Comparison of ENCODE assay signal across 26 mouse cellular contexts in the genomic region with DNA sequence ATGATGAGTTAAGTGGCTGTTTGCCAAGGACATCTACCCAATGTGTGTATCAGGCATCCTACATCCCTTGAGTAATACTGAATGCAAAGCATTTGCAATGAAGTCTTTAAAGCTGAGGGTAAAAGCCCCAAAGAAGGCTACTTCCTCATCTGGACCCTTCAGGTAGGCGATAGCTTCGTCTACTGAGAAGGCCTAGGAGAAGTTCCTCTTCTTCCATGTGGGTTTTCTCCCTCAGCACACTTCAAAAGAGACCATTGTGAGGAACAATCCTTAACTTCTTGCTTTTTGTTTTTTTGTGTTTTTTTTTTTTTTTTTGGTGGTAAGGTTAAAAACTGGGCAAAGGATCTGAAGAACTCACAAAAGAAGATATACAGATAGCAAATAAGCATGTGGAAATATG. TPM values are rescaled to one million over a fixed set of nuclear protein-coding genes. Genes with fewer than 3 reads are reported as not detected.
A peak's percentile ranks its signal among the peaks of the same experiment; 100 is the strongest.
DNase-seq lines count a peak whose midpoint lies in the region; ATAC-seq and TF ChIP-seq lines count a peak whose summit lies in the region.
"Had no signal": no experiment of that assay in that cellular context is flagged by ENCODE, and none has a peak within 500 bp of the region (broad histone marks: within the 10 kb centered on the region; RNA-seq: fewer than 3 reads in every experiment).

No protein-coding gene starts in this region.

- H3K4me1 ChIP-seq in MEL (ENCODE audit: control insufficient read depth in 1 of 2, insufficient read depth in 2 of 2, low read length in 2 of 2) = peaks cover 0 to 14% of the 10 kb centered on the region in 2 experiments; a peak in 2 of 4 replicates
- no peaks in the 10 kb centered on the region for H3K4me1 ChIP-seq in liver, postnatal 0 days (ENCODE audit: insufficient read depth)
- H3K4me1 ChIP-seq: embryonic facial prominence, embryonic 13.5 days; embryonic facial prominence, embryonic 15.5 days; forebrain, embryonic 10.5 days; forebrain, embryonic 12.5 days had no signal

- no peak for TF ChIP-seq CTCF in MEL (IDR thresholded peaks at IDR 0.05 in 2 of 3, conservative IDR thresholded peaks at IDR 0.05 in 1 of 3; ENCODE audit: control insufficient read depth in 1 of 3, insufficient read depth in 1 of 3, low read depth in 2 of 3, low read length in 3 of 3, poor library complexity in 1 of 3, severe bottlenecking in 1 of 3)
- TF ChIP-seq CTCF in liver, postnatal 0 days (IDR thresholded peaks at IDR 0.05; ENCODE audit: low read depth) = no peak

- H3K4me3 ChIP-seq in MEL (ENCODE audit: control insufficient read depth in 1 of 2, insufficient read depth in 1 of 2, low read depth in 2 of 2, low read length in 2 of 2) = no peak overlapping the region
- no peak overlapping the region for H3K4me3 ChIP-seq in liver, postnatal 0 days (ENCODE audit: low read depth, low read length)
- H3K4me3 ChIP-seq: embryonic facial prominence, embryonic 13.5 days; embryonic facial prominence, embryonic 15.5 days; erythroblast, embryonic 14.5 days; forebrain, embryonic 10.5 days; forebrain, embryonic 12.5 days had no signal

- no peak overlapping the region for H3K27ac ChIP-seq in MEL (ENCODE audit: control insufficient read depth, low read depth, low read length)
- H3K27ac ChIP-seq in liver, postnatal 0 days (ENCODE audit: low read depth) = no peak overlapping the region
- H3K27ac ChIP-seq: embryonic facial prominence, embryonic 13.5 days; embryonic facial prominence, embryonic 15.5 days; forebrain, embryonic 10.5 days; forebrain, embryonic 12.5 days had no signal

- no peak overlapping the region for H3K4me2 ChIP-seq in liver, postnatal 0 days (ENCODE audit: low read depth, low read length)
- H3K4me2 ChIP-seq: embryonic facial prominence, embryonic 13.5 days; embryonic facial prominence, embryonic 15.5 days; forebrain, embryonic 12.5 days had no signal

- WGBS in liver, postnatal 0 days (ENCODE audit: insufficient replicate concordance) = 48% methylated on average over 2 of the region's 2 CpGs

- no peaks in the 10 kb centered on the region for H3K79me2 ChIP-seq in MEL (ENCODE audit: control insufficient read depth, insufficient read depth, low read length, poor library complexity)

- TF ChIP-seq POLR2A in MEL (IDR thresholded peaks at IDR 0.05; ENCODE audit: control insufficient read depth in 1 of 2, insufficient read depth in 1 of 2, low read depth in 1 of 2, low read length in 2 of 2, poor library complexity in 1 of 2) = no peak

- H3K27me3 ChIP-seq in MEL (ENCODE audit: control insufficient read depth in 1 of 2, insufficient read depth in 2 of 2, low read length in 2 of 2) = no peaks in the 10 kb centered on the region; a peak in 1 of 4 replicates
- no peaks in the 10 kb centered on the region for H3K27me3 ChIP-seq in liver, postnatal 0 days (ENCODE audit: insufficient read depth, low read length)
- H3K27me3 ChIP-seq: embryonic facial prominence, embryonic 13.5 days; embryonic facial prominence, embryonic 15.5 days; forebrain, embryonic 12.5 days; Patski had no signal

- no peaks in the 10 kb centered on the region for H3K9me3 ChIP-seq in MEL (replicated peaks; ENCODE audit: insufficient read depth, low read length)
- H3K9me3 ChIP-seq in liver, postnatal 0 days (ENCODE audit: low read length) = no peaks in the 10 kb centered on the region
- H3K9me3 ChIP-seq: embryonic facial prominence, embryonic 13.5 days; embryonic facial prominence, embryonic 15.5 days; forebrain, embryonic 10.5 days; forebrain, embryonic 12.5 days had no signal

- H3K36me3 ChIP-seq in MEL (ENCODE audit: control insufficient read depth in 1 of 2, insufficient read depth in 2 of 2, low read length in 2 of 2) = peaks cover 0 to 21% of the 10 kb centered on the region in 2 experiments; a peak in 2 of 4 replicates
- H3K36me3 ChIP-seq in liver, postnatal 0 days (replicated peaks; ENCODE audit: insufficient read depth, low read length) = no peaks in the 10 kb centered on the region
- H3K36me3 ChIP-seq: embryonic facial prominence, embryonic 13.5 days; embryonic facial prominence, embryonic 15.5 days; forebrain, embryonic 10.5 days; forebrain, embryonic 12.5 days; G1E had no signal

- no peak for TF ChIP-seq EP300 in MEL (IDR thresholded peaks at IDR 0.05; ENCODE audit: low read depth in 1 of 2, low read length in 2 of 2)
- TF ChIP-seq EP300 in liver, postnatal 0 days (IDR thresholded peaks at IDR 0.05; ENCODE audit: low read depth) = no peak

- DNase-seq in MEL (ENCODE audit: low read depth, low spot score) = peak; percentile 68
- DNase-seq in testis, postnatal 10 days (ENCODE audit: low spot score) = no peak
- no peak for DNase-seq in kidney, adult 18-20 months
- no peak for DNase-seq in liver, postnatal 0 days
- no peak for DNase-seq in c-Kit-positive CD71-positive TER-119-positive erythroid progenitor cells, embryonic 14.5 days (ENCODE audit: low spot score)
- DNase-seq: adrenal gland, adult 8-10 months; adrenal gland, postnatal 14 days; adrenal gland, postnatal 36 days; cerebellum, adult 11 months; cerebellum, adult 18-20 months; cerebellum, adult 8-10 months; cerebellum, adult 9-11 months; cerebellum, postnatal 25 days; embryo, embryonic 11 days had no signal

- TF ChIP-seq RAD21 in MEL (IDR thresholded peaks at IDR 0.05; ENCODE audit: low read depth, low read length) = no peak

- no peak overlapping the region for H3K9ac ChIP-seq in MEL (ENCODE audit: control insufficient read depth, low read depth, low read length, poor library complexity, severe bottlenecking)
- H3K9ac ChIP-seq in liver, postnatal 0 days (replicated peaks) = no peak overlapping the region
- H3K9ac ChIP-seq: embryonic facial prominence, embryonic 13.5 days; embryonic facial prominence, embryonic 15.5 days; forebrain, embryonic 12.5 days had no signal

- ATAC-seq in common myeloid progenitor, adult 5-6 weeks (replicated peaks; ENCODE audit: low read depth, poor library complexity, severe bottlenecking) = peak; percentile 52
- peak; percentile 46 to 51; a peak in 2 of 4 replicates for ATAC-seq in hematopoietic stem cell, adult 5-6 weeks (replicated peaks in 1 of 2; ENCODE audit: insufficient read depth in 1 of 2, low FRiP score in 2 of 2, low TSS enrichment in 1 of 2, low read depth in 1 of 2, poor library complexity in 2 of 2, severe bottlenecking in 2 of 2)
- no peak for ATAC-seq in liver, postnatal 0 days
- ATAC-seq: activated CD4-positive, CD25-positive, alpha-beta regulatory T cell, adult 4 months; forebrain, embryonic 14.5 days; forebrain, embryonic 16.5 days; Patski had no signal

TF ChIP-seq in MEL, 35 proteins besides CTCF, POLR2A, EP300 and RAD21:
- no peak for TF ChIP-seq CHD1 (IDR thresholded peaks at IDR 0.05; ENCODE audit: low read depth, low read length)
- TF ChIP-seq UBTF (IDR thresholded peaks at IDR 0.05; ENCODE audit: borderline replicate concordance, insufficient read depth, low read depth, low read length) = no peak
- peak; percentile 53; the same call in 1 of the 2 replicates for TF ChIP-seq ZNF384 (IDR thresholded peaks at IDR 0.05; ENCODE audit: low read depth, low read length)
- TF ChIP-seq USF2 (IDR thresholded peaks at IDR 0.05; ENCODE audit: borderline replicate concordance in 1 of 2, insufficient read depth in 1 of 2, low read depth in 1 of 2, low read length in 2 of 2) = no peak
- TF ChIP-seq ETS1 (IDR thresholded peaks at IDR 0.05; ENCODE audit: low read depth, low read length) = no peak
- TF ChIP-seq MYB (IDR thresholded peaks at IDR 0.05; ENCODE audit: low read depth, low read length) = no peak
- 0 out of 2 replicates have a peak, but pooled peaks have one; percentile 36 for TF ChIP-seq TBP (IDR thresholded peaks at IDR 0.05; ENCODE audit: low read depth, low read length)
- peak; percentile 76; the same call in 1 of the 2 replicates for TF ChIP-seq MYC (IDR thresholded peaks at IDR 0.05; ENCODE audit: low read depth, low read length)

RNA-seq across cellular contexts. Expression of gene Tspan8, which starts 12.9 kb away (rescaled TPM):
- 6.4 and 6.6 TPM in 2 replicates for total RNA-seq in MEL (2012; rRNA removed)
- polyA plus RNA-seq in MEL (2012; ENCODE audit: insufficient read depth in 1 of 2, insufficient read length in 2 of 2, low read depth in 1 of 2, low replicate concordance in 2 of 2, missing spikeins in 1 of 2) = 10 to 100 TPM in 1 of 2 experiments, not detected in 1; 16.9 TPM
- 28.3 and 31.6 TPM in 2 replicates for total RNA-seq in common myeloid progenitor, adult 5-6 weeks (2017)
- 5.0 and 9.9 TPM in 2 replicates for total RNA-seq in hematopoietic stem cell, adult 5-6 weeks (2017)
- polyA plus RNA-seq in liver, postnatal 0 days (2015; fragmentation: Nextera tagmentation; extraction: Ambion mirVana) = 23.6 and 23.7 TPM in 2 replicates
- polyA plus RNA-seq: G1E had no signal
